Mouse (Mus musculus) thymus, adult 2 months (tissue): ENCODE data around the gene Dst. TPM values are rescaled to one million over a fixed set of nuclear protein-coding genes. Genes with fewer than 3 reads are reported as not detected.

Experiments
- DNase-seq: peaks from one replicate; pipeline ENCODE4 v3.0.0; 2021
- H3K27ac ChIP-seq: fragments of 200-500 bp; 2 replicates; pipeline ENCODE4 v1.5.1; 2012; ENCODE audit warnings: low read length, control low read depth; ENCODE audit not compliant: control insufficient read depth, insufficient read depth
- H3K27me3 ChIP-seq: fragments of 200-500 bp; 2 replicates; pipeline ENCODE4 v1.6.1; 2012; ENCODE audit warnings: mild to moderate bottlenecking, low read length, moderate library complexity, mixed read lengths; ENCODE audit not compliant: control insufficient read depth, insufficient read depth
- H3K36me3 ChIP-seq: fragments of 200-500 bp; 2 replicates; pipeline ENCODE4 v1.6.1; 2012; ENCODE audit warnings: mild to moderate bottlenecking, low read length, moderate library complexity; ENCODE audit not compliant: control insufficient read depth, insufficient read depth
- H3K4me1 ChIP-seq: fragments of 200-500 bp; replicated peaks from 2 replicates; pipeline ENCODE4 v1.6.1; 2012; ENCODE audit warnings: low read length; ENCODE audit not compliant: control insufficient read depth, insufficient read depth
- H3K4me3 ChIP-seq: fragments of 200-500 bp; 2 replicates; pipeline ENCODE4 v1.5.1; 2012; ENCODE audit warnings: mild to moderate bottlenecking, low read length, control low read depth, moderate library complexity; ENCODE audit not compliant: control insufficient read depth, insufficient read depth
- CTCF ChIP-seq: fragments of 200-500 bp; IDR thresholded peaks from 2 replicates; pipeline ENCODE4 v1.5.1; 2012; ENCODE audit warnings: mild to moderate bottlenecking, control low read depth, low read length, moderate library complexity, borderline replicate concordance; ENCODE audit not compliant: control insufficient read depth, poor library complexity, insufficient read depth; ENCODE audit errors: extremely low read depth
- POLR2A ChIP-seq: fragments of 200-500 bp; IDR thresholded peaks from 2 replicates; pipeline ENCODE4 v1.6.1; 2012; ENCODE audit warnings: mild to moderate bottlenecking, low read length, control low read depth, moderate library complexity; ENCODE audit not compliant: control insufficient read depth, poor library complexity, insufficient read depth; ENCODE audit errors: extremely low read depth
- WGBS: fragments of 180-500 bp; shearing (Covaris S2); methylation state at CpG from one replicate; pipeline ENCODE4 v1.1.7; 2018; 5-methylcytosine and 5-hydroxymethylcytosine counted together
- polyA plus RNA-seq: library from polyadenylated mRNA; depleted of rRNA; stranded (reverse); fragments of >200 nt; gene quantifications from 2 replicates; pipeline ENCODE4 v1.2.3, GENCODE M21; 2012

Gene Dst
- polyA plus RNA-seq, 1 experiment, result 24.2 TPM

DNA sequence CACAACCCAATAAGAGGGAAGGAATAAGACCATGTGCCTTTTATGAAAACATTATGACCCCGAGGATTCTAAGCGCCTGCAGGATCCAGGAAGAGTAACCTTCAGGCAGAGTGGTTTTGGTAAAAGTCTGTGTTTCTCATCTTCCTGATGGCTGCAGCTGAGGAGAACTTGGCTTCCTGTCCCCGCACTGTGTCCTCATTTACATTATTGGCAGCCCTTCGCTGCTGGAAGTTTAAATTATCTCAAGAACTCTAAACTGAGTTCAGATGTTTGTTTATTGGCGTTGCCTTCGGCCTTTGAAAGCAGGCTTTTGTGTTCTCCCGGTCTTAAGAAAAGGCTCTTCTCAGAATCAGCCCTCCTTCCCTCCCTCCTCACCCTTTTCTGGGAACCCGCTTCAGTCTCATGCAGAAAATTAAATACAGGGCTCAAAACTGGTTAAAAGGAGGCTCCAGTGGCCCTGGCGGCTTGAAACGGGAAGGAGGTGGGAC, 97.3 kb downstream of the Dst start:
- Histone ChIP-seq H3K4me3 (no peak overlapping the region), H3K27me3 (no peaks in the 10 kb centered on the region), H3K27ac (no peak overlapping the region), H3K4me1 (peaks cover 13% of the 10 kb centered on the region), H3K36me3 (no peaks in the 10 kb centered on the region)
- WGBS, result 3% methylated on average over 10 of the region's 10 CpGs
- TF ChIP-seq CTCF (no peak), POLR2A (no peak)
- no peak for DNase-seq

DNA sequence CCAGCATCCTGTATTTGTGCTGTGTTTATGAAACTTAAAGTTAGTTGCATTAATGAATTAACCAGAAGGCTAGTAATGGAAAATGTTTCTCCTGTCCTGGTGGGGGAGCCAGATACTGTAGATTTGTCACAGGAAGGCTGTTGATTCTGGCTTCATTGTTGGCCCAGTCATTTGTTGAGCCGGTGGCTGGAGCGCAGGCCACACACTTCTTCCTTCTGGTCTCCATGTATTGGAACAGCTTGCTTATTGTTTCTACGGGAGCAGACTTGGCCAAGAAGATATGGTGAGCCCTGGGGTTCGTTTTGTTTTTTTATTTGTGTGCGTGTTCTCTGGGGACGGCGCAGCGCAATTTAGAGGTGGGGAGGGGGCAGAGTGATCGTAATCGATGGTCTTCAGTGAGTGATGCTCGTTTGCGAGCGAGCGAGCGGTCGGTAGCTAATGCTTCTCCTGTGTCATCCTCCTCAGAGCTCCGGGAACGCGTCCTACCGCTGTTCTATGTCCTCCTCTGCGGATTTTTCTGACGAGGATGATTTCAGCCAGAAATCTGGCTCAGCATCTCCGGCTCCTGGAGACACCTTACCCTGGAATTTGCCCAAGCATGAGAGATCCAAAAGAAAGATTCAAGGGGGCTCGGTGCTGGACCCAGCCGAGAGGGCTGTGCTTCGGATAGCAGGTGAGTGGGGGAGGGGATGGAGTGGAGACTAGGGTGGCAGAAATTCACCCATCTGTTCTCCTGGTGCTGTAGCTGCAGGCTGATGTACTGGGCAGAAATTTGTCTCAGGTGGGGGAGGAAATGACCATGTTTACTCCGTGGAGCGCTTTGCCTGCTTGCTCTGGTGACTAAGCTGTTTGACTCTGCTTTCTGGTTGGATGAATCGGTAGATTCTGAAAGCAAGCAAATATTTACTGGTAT, 98.0 kb downstream of the Dst start:
- DNase-seq, result peak; percentile 45
- no peak for TF ChIP-seq POLR2A

DNA sequence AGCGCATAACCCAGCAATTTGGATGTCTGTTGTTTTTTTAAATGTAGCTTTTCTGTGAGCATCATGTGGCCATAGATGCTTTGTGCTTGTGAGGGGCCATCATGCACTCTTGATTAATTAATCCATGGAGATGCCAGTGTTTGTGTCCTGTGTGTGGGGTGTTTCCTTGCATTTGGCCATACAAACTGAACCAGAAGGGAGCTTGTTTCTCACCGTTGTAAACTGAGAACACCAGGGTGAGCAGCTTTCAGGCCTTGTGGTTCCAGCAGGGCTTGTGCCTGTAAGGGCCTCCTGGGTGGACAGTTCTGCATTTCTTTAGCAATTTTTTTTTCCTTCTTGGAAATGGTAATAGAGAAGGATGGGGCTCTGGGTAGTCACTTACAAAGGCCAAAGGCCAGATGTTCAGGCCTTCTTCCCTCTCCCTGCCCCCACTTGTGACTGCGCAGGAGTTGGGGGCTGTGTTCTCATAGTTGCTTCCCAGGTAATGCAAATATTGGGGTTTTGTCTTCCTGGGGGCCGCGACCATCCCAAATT, 98.9 kb downstream of the Dst start:
- no peaks in the 10 kb centered on the region for H3K27me3 ChIP-seq
- H3K4me3 ChIP-seq, result no peak overlapping the region
- no peak for DNase-seq
- 88% methylated on average over 5 of the region's 5 CpGs for WGBS
- peaks cover 19% of the 10 kb centered on the region for H3K4me1 ChIP-seq
- TF ChIP-seq CTCF, result no peak
- TF ChIP-seq POLR2A, result no peak
- H3K36me3 ChIP-seq, result no peaks in the 10 kb centered on the region
- no peak overlapping the region for H3K27ac ChIP-seq

More for the DNA sequence above, 98.0 kb downstream of the Dst start:
- 4% methylated on average over 29 of the region's 29 CpGs for WGBS
- Histone ChIP-seq H3K27me3 (no peaks in the 10 kb centered on the region), H3K4me1 (peaks cover 14% of the 10 kb centered on the region), H3K4me3 (peak overlapping the region; percentile 35), H3K36me3 (no peaks in the 10 kb centered on the region), H3K27ac (no peak overlapping the region)

DNA sequence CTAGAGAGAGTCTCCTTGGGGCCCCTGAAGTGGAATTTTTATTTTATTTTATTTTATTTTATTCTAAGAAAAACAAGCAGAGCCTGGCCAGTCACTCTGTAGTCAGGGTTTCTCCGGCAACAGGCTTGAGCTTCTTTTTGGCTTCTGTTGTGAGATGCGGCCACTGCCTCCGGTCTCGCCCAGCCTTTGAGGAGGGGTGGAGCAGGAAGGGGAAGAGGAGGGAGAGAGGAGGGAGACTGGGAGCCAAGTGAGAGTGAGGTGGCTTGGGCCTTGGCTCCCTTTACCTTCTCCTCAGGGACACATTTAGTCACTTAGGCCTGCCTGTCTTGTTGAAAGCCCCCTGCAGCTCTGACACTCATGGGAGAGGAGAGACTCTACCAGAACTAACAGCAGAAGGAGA, 99.4 kb downstream of the Dst start:
- H3K4me1 ChIP-seq, result peaks cover 21% of the 10 kb centered on the region
- no peaks in the 10 kb centered on the region for H3K27me3 ChIP-seq
- WGBS, result 92% methylated on average over 4 of the region's 4 CpGs
- no peaks in the 10 kb centered on the region for H3K36me3 ChIP-seq
- DNase-seq, result no peak
- no peak overlapping the region for H3K27ac ChIP-seq
- H3K4me3 ChIP-seq, result no peak overlapping the region
- TF ChIP-seq POLR2A (no peak), CTCF (no peak)

DNA sequence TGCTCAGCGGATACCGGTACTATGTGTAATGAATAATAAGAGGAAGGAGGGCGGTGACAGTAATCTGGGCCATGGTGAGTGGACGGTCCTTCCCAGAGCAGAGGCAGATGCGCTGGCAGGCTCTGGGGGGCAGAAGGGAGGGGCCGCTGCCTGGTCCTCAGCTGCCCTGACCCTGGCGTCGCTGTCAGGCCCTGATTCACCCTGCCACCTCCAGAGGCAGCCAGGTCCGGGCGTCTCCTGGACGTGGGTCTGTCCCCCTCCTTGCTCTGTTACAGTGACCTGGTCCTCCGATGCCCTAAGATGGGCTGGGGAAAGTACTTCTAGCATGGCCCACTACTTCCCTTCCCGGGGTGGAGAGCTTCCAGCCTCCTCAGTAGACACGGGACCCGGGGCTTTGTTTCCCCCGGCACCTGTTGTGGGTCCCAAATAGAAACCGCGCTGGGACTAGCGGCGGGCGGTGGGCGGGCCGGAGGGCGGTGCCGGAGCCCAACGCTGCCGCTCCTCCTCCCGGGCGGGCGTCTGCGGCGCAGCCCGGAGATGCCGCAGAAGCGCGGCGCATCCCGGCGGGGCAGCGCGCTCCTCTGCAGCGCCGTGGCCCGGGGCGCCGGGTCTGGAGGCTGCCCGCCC, 103.1 kb downstream of the Dst start:
- H3K36me3 ChIP-seq, result no peaks in the 10 kb centered on the region
- peak; percentile 71 for DNase-seq
- no peaks in the 10 kb centered on the region for H3K27me3 ChIP-seq
- H3K4me3 ChIP-seq, result peak overlapping the region; percentile 63
- H3K4me1 ChIP-seq, result peaks cover 11% of the 10 kb centered on the region
- under 1% methylated on average over 45 of the region's 47 CpGs for WGBS
- H3K27ac ChIP-seq, result no peak overlapping the region
- peak; percentile 53; the same call in 1 of the 2 replicates for TF ChIP-seq POLR2A
- TF ChIP-seq CTCF, result 0 out of 2 replicates have a peak, but pooled peaks have one; percentile 47

DNA sequence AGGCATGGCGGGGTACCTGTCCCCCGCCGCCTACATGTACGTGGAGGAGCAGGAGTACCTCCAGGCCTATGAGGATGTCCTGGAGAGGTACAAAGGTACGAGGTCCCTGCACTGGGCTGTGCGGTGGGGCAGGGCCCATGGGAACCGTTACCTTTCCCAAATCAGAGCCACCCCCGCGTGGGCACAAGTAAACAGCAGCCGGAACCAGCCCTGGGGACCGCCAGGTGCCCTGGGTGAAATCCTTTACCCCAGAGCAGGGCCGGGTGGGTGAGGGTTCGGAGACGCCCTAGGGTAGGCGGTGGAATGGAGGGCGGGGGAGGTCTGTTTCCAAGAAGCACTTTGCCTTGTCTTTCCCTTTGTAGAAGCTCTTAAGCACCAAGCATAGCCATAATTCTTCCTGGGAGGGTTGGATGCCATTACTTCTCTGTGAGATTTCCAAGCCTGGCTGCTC, 103.8 kb downstream of the Dst start:
- WGBS, result 20% methylated on average over 16 of the region's 16 CpGs
- Histone ChIP-seq H3K27ac (no peak overlapping the region), H3K36me3 (no peaks in the 10 kb centered on the region), H3K4me3 (peak overlapping the region; percentile 63), H3K4me1 (peaks cover 8% of the 10 kb centered on the region), H3K27me3 (no peaks in the 10 kb centered on the region)
- no peak for TF ChIP-seq CTCF
- TF ChIP-seq POLR2A, result no peak
- DNase-seq, result peak; percentile 20
